In genomic region chr11:95769208-95769607, GRCm38 (mm10) we compare ENCODE assay signal across 21 mouse cellular contexts. TPM values are rescaled to one million over a fixed set of nuclear protein-coding genes. Genes with fewer than 3 reads are reported as not detected.
"Had no signal": no experiment of that assay in that cellular context is flagged by ENCODE, and none has a peak within 500 bp of the region (broad histone marks: within the 10 kb centered on the region; RNA-seq: fewer than 3 reads in every experiment).

No protein-coding gene starts in this region.

- H3K4me2 ChIP-seq: lung, embryonic 14.5 days; midbrain, embryonic 12.5 days; midbrain, embryonic 15.5 days; neural tube, embryonic 13.5 days; neural tube, embryonic 15.5 days had no signal

- DNase-seq: lung, adult 18-20 months; lung, embryonic 14.5 days; lung, postnatal 10 days; lung, postnatal 4 days; retina, postnatal 1 day; right cerebral cortex, adult 18-20 months; right cerebral cortex, postnatal 25 days; right cerebral cortex, postnatal 4 days; spleen, adult 18-20 months; thymus, adult 18-20 months; thymus, postnatal 14 days; thymus, postnatal 36 days had no signal

- ATAC-seq: midbrain, embryonic 15.5 days had no signal

- H3K4me3 ChIP-seq: megakaryocyte, embryonic 14.5 days; midbrain, embryonic 12.5 days; midbrain, embryonic 15.5 days; neural tube, embryonic 13.5 days; neural tube, embryonic 15.5 days had no signal

- H3K9ac ChIP-seq: liver, embryonic 14.5 days; lung, embryonic 14.5 days; midbrain, embryonic 12.5 days; midbrain, embryonic 15.5 days; neural tube, embryonic 13.5 days; neural tube, embryonic 15.5 days had no signal

- H3K4me1 ChIP-seq: midbrain, embryonic 12.5 days; midbrain, embryonic 15.5 days; neural tube, embryonic 15.5 days had no signal

- H3K27ac ChIP-seq: liver, embryonic 14.5 days; midbrain, embryonic 12.5 days; midbrain, embryonic 15.5 days; neural tube, embryonic 13.5 days; neural tube, embryonic 15.5 days had no signal

- H3K27me3 ChIP-seq: midbrain, embryonic 12.5 days; midbrain, embryonic 15.5 days; neural tube, embryonic 13.5 days; neural tube, embryonic 15.5 days had no signal

- H3K9me3 ChIP-seq: megakaryocyte, embryonic 14.5 days; midbrain, embryonic 12.5 days; midbrain, embryonic 15.5 days; neural tube, embryonic 13.5 days; neural tube, embryonic 15.5 days had no signal

RNA-seq across cellular contexts. Expression of gene Phospho1, which starts 55.1 kb away (rescaled TPM):
- polyA plus RNA-seq: lung, embryonic 14.5 days; midbrain, embryonic 12.5 days; midbrain, embryonic 15.5 days; midbrain, postnatal 0 days; neural tube, embryonic 11.5 days; neural tube, embryonic 13.5 days; stomach, embryonic 14.5 days had no signal
